Mouse (Mus musculus): ENCODE measurements around the gene Ak9.
"Not testable (repeated sequence)": the region's sequence is repeated elsewhere in the genome, so short reads cannot be mapped to it uniquely, and the experiment has no call there.

GRCm38 (mm10) chr10:41415368-41415767 lies 111.6 kb downstream of the Ak9 start:
- TF ChIP-seq CTCF, EP300 (IDR thresholded peaks at IDR 0.05; ENCODE audit: low read depth): not testable (repeated sequence)
